Mouse (Mus musculus) urinary bladder, adult 2 months (tissue): ENCODE data around the gene Helt. TPM values are rescaled to one million over a fixed set of nuclear protein-coding genes. Genes with fewer than 3 reads are reported as not detected.

Experiments
- DNase-seq: peaks from one replicate; pipeline ENCODE4 v3.0.0; 2022; ENCODE audit warnings: low spot score
- polyA plus RNA-seq: library from polyadenylated mRNA; depleted of rRNA; stranded (reverse); fragments of >200 nt; gene quantifications from 2 replicates; pipeline ENCODE4 v1.2.3, GENCODE M21; 2012; rRNA removed

The Helt gene
- polyA plus RNA-seq = not detected in 2 replicates

DNA sequence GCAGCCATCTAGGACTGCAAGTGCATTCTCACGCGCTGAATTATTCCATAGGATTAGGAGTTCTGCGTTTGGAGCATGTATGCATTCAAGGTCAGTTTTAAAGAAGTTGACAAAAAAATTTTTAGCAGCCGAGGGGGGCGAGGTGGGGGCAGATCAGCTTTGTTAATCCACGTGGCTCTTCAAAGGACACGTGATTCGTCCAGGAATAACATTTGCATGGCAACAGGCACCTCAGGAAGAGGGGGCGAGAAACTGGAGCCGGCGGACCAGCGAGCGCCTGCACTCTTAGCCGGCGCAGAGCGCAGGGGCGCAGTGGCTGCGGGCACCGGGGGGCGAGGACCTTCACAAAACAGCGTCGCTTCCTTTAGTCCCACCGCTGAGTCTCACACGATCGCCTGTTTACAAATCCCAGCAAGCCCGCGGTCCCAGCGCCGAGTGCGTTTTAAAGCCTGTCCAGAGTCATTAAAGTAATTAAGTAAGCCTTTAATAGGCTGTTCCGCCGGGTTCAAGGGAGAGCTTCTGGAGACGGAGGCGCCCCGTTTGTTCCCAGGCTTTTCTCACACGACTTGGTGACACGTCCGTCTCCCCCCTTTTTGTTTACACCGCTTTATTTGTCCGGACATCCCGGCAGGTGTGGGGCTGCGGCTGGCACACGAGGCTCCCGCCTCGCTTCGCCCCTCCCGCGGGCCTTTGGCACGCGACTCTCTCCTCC is at the start of gene Helt:
Gene Helt (minus strand): TSS at position 491 of the 712 bp plus-strand sequence.
- no peak for DNase-seq

DNA sequence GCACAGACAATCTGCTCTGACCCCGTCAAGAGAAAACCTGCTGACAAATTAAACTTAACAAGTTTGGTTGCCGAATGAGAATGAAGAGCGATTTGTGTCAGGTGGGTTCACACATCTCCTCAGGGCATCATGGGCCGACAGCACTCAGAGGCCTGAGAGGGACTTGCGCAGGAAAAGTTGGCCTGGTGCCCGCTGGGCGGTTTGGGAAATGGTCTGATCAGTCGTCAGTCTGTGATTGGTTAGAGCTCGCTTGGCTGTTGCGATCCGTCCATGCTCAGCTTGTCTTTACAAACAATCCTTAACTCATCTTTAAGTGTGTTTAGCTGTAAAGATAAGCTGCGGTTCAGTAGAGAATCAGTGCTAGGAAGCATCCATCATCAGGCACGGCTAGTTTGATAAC is 47.8 kb upstream of the Helt start:
- DNase-seq = no peak

DNA sequence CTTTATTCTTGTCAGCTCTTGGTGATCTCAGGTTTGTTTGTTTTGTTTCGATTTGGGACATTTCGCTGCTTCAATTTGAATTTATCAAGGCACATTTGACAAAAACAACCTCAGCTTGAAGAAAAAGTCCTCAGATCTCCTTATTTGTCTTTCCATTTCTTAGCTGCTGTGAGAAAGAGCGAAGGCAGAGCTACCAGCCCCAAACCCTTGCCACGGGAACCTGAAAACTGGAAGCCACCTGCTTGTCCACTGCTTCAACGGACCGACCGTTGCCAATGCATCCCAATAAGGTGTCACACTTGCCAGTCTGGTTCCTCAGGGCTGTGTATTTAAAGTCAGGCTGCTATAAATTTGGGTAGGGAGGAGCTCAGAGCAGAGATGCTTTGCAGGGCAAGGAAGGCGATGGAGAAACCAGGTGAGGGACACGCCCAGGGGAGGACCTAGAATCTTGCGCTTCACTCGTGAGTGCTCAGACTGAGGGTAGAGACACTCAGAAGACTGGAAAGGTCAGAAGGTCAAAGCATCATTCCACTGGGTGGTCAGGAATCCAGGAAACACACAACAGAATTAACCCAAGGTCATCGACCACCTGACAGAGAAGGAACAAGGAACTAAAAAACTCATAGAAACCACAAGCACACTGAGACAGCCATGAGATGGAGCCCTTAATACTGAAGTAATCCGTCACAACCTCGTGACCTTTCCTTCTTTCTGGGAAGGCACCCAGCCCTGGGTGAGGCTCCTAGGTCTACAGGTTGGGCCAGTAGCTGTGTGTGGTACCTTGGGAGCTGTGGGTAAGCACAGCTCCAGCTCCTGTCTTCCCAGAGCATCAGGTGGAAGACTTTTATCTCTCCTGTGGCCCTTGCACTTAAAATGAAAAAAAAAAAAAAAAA is 46.2 kb upstream of the Helt start:
- DNase-seq = no peak

DNA sequence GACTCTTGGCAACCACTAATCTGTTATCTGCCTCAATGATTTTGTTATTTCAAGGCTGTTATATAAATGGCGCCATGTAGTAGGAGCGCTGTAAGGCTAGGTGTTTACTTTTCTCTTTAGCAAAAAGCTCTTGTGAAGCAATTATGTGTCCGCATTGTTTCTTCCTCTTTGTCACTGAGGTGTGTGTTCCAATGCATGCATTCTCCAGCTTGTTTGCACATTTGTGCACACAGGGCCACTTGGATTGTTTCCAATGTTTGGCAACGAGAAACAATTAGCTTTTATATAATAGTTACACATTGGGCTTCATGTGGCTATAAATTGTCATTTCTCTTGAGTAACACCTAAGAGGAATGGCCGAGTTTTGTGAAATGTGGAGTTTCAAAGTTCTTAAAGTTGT is 44.8 kb upstream of the Helt start:
- DNase-seq = no peak

DNA sequence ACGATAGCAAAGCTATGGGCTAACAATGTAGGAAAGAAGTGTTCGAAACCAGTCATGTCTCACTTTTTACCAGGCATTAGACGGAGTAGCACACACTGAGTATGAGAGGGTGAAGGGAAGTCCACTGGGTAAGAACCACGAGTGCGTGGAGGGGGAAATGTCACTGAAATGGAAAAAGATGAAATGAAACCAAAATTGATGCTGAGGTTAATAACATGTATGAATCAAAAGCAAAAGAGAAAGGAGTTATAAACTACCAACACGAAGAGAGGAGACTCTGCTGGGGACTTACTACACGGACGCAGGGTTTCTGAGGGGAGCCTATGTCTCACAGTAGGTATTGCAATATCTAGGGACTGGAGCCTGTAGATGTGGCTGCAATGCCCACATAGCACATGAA is 41.9 kb upstream of the Helt start:
- DNase-seq = no peak

DNA sequence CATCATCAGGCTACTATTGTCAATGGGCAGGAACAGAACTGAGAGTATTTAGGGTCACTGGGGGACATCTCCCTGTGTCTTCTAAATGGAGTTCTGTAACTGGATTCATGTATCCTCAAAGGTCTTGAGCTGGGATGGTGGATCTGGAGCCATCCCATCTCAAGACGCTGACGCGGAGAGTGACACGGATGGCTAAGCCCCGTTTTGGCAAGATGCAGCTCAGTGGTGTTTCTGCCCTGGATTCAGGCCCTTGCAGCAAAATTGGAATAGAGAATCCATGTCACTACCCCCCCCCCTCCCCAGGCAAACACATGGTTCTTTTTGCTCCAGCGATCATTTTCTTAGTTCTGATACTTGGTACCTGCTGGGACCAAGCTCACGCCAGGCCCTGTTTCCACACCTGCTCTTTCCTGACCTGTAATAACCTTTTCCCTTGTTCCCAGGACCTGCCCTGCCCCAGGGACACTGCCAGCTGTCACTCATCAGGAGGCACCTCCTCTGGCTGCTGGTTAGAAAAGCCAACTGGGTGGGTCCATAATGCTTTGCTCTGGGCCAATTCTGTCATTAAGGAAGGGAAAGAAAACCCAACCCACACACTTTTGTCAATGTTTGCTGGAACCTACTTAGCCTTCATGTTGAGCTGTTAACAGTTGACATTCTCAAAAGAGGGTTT is 38.1 kb upstream of the Helt start:
- DNase-seq = no peak

DNA sequence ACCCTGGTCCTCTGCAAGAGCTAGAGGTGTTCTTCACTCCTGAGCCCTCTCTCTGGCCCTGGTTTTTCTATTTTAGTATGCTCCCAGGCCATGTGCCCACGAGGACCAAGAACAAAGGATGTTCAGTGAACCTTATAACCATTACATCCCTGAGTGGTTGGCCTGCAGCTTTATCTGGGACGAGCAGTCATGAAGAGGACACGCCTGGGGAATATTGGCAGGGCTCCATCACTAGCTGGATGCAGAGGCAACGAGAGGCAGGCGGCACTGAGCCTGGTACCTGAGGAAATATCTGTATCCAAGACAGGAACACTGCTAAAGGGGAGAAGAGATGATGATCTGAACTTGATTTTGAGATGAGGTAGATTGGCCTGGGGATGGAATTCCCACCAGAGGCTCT is 37.3 kb upstream of the Helt start:
- DNase-seq = no peak

DNA sequence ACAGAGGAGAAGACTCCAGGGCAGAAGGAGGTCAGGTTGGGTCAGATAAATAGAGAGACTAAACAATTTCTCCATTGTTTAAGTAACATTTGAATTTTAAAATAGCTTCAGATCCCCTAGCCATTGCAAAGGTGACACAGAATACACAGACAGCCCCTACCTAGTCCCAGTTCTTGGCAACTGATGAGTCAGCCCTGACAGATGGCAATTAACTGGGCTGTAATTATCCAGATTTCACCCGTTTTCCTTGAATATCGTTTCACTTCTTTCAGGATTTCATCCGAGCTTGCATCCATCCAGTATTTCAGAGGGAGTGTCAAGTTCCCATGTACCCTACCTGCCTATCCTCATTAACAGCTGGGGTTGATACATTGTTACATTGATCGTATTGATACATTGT is 34.9 kb upstream of the Helt start:
- DNase-seq = no peak

DNA sequence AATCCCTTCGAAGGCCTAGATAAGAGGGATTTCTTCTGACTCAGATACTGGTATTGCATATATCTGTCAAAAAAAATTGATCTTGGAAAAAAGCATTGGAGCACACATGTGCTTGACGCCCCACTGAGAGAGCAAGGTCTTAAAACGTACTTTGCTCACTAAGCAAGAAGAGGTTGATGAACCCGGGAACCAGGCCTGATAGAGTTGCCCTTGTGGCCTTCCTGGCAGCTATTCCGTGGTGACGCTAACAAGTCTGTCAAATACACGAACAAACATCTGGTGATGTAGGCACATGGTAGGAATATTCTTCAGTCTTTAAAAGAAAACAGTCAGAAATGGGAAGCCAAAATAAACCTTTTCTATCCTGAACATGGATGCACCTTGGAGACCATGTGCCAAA is 32.8 kb upstream of the Helt start:
- no peak for DNase-seq

DNA sequence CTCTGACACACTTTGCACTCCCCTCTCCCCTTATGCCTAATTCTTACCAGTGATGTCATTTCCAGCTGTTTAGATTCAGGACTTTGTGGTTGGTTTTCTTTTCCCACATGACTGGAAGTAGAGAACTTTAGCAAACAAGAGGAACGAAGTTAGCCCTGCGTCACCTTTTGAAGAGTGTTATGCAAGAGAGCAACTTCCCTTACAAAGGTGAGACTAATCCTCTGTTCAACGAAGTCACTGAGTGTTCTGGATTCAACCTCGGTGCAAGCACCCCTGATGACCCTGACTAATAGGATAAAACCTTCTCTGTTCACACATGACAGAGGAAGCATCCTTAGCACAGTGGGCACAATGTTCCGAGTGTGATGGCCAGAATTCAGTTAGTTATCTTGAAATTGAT is 32.2 kb upstream of the Helt start:
- no peak for DNase-seq

DNA sequence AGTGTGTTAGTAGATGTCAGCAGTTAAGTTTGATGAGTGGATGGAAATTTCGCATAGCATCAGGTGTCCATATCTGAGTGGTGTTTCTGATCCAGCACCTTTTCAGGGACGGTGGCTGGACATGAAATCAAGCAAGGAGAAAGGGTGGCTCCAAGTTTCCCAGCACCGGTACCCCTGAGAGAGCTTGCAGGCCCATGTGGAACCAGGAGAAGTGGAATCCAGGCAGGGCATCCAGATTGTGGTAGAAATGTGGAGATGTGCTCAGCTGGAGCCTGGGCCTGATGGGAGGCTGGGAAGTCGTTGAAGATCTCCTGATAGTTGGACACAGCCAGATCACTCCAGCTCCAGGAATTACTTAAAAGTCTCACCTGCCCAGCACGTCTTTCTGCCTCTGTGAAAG is 30.2 kb upstream of the Helt start:
- DNase-seq = no peak

DNA sequence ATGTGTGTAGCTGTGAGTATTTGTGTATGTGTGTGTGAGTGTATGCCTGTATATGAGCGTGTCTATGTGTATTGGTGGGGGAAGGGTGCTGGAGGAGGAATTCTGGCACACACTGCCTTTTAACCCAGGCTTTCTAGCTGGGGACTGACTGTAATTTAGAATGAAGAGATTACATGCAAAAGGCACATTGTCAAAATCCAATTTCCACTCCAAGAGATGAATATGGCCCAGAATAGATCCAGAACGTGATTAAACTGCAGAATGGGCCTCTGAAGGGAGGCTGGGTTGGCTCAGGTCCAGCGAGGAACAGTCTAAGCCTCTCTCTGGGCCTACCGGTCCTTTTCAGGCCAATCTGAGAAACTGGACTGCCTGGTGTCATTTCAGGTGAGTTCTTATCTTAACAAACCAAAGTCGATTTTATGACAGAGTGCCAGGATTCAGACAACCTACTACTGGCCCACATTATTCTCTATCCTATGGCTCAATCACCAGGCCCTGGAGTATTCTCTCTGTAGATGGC is 29.3 kb upstream of the Helt start:
- DNase-seq = no peak

DNA sequence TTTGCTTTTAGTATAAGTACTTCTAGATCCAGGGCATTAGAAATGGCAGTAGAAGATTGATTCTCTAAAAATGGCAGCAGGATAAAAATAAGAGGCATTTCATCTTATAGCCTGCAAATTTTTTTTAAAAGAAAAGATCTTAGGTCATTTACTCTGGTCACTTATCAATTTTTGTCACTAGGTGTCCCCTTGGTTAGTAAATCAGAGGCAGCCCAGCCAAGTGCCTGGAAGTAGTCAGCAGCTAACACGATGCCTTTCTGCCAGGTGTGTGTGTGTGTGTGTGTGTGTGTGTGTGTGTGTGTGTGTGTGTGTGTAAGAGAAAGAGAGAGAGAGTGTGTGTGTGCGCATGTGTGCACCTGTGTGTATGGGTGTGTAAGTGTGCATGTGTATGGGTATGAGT is 28.4 kb upstream of the Helt start:
- DNase-seq = no peak

DNA sequence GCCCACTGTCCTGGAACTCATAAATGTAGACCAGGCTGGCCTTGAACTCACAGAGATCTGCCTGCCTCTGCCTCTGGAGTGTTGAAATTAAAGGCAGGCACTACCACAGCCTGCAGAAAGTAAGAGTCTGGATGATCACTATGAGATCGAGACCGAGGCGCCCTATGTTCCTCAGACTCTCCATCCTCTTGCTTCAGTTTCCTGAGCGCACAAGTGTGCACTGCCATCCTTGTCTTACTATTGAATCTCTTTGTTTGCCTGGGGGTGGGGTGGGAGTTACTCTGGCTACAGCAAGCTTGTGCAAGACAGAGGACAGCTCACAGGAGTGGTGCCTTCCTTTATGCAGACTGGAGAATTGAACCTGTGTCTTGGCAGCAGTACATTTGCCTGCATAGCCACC is 27.9 kb upstream of the Helt start:
- DNase-seq = no peak

DNA sequence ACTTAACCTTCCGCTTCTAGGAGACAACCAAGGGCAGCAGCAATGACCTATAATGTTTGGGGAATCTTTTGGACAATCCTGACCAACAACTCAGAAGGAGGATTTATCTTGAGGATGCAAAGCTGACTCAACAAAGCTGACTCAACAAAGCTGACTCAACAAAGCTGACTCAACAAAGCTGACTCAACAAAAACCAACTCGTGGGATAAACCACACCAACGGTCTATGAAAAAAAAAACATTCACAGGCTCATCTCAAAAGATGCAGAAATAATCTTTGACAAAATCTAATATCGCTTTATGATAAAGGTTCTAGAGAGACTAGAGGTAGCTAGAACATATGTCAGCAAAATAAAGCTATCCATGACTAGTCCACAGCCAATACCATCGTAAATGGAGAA is 24.3 kb upstream of the Helt start:
- DNase-seq = no peak

DNA sequence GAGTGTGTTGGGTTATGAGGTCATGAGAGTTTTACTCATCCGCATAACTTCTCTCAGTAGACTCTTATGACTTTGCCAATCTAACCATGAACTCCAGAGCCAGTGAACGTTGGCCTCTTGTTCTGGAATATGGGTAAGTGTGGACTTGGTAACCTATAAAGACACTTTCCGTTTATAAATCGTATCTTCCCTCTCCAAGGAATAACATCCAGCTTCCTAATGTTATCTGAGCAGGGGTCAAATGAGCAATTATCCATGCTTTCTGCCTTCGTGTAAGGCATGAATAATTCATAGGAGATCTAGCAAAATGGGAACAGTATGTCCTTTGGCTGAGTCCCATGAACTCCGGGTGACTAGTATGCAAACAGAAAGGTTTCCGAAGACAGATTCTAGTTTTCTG is 22.7 kb upstream of the Helt start:
- DNase-seq = no peak

DNA sequence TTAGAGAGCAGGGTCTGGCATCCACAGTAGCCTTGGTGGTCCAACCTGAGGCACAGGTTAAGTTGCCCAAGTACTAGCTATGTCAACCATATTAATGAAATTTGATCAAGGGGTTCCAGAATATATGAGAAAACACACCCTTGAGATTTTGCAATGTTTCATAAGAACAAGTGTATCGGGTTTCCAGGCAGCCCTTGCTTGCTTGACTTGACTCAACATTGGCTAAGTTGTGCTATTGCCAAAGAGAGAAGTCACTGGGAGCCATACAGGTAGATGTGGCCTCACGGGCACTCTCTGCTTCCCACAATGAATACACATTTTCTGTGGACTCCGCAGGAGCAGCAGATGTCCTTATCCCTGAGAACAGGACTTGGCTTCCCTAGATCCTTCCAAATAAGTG is 19.3 kb upstream of the Helt start:
- DNase-seq = no peak

DNA sequence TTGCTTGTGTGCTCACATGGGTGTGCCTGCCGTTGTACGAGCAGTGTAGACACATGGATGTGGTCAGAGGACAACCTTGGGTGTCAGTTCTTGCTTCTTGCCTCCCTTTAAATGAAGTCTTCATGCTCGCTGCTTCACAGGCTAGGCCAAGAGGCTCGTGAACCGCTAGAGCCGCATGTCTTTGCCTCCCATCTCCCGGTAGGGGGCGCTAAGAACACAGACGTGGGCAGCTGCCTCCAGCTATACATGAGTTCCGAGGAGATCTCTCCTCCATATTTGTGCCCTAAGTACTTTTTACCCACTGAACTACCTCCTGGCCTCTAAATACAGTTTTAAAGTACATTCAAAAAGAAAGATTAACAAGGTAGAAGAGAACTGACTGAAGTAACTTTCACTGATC is 16.7 kb upstream of the Helt start:
- DNase-seq = peak; percentile 51

DNA sequence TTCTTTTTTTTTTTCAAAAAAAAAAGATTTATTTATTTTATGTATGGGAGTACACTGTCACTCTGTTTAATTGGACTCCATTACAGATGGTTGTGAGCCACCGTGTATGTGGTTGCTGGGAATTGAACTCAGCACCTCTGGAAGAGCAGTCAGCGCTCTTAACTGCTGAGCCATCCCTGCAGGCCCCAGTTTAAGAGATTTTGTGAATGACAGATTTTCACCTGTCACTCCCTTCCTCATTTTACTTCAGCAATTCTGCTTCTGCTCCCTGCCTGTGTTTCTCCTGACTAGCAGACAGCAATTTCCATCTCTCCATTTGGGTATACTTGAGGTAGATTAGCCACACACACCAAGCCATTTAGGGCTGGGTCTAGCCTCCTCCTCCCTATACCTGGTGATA is 13.7 kb upstream of the Helt start:
- DNase-seq = no peak

DNA sequence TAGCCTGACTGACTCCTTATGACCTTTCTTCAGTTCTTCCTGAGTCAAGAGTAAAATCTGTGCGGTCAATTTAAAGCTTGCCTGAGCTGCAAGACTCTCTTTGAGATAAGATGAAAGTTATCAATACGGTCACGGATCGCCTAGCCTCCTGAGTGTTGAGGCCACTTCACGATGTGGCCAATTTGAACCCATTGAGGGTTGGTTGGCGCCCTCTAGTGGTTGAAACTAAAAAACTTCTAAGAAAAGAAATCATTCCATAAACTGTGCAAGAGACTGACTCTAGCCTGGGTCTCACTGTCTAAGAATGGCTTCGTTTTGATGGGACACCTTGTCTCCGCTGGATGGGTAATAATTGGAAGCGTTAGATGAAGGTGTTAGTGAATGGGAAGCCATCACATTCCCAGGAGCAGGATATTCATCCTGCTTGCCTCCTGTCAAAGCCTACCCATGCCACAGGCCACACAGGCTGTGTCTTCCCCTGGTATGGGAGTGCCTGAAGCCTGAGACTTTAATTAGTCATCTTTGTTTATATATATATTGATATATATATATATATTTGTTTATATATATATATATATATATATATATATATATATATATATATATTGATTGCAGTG is 11.4 kb upstream of the Helt start:
- DNase-seq = no peak

DNA sequence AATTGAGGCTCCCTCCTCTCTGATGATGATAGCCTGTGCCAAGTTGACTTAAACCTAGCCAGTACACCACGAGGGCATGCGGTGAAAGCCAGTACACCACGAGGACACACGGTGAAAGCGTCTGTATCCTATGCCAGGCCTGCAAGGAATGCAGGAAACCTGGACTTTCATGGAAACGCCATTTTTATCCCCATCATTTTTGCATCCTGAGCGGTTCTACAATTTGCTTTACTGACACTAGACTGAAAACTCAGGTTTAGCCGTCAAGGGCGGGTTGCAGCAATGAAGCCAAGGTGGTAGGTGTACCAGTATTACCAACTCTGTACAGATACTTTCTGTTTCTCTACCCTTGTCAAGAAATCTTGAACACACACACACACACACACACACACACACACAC is 7.7 kb upstream of the Helt start:
- DNase-seq = no peak

DNA sequence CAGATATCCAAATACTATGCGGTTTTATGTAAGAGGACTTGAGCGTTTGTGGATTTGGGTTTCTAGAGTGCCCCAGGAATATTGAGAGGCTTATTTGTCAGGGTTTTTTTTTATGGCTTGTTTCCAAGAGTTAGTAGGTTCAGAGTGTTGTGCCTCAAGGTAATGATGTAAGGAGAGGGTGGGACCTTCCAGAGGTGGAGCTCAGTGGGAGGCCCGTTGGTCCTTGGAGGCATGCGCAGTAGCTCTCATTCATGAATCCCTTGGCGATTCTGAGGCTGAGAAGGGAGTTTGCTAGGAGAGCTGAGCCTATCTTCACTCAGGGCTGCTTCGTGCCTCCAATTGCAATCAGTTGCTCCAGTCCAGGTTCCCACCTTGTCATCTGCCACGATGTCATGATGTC is 4.4 kb upstream of the Helt start:
- no peak for DNase-seq
